Mouse (Mus musculus) testis, adult 2 months (tissue): ENCODE measurements at regions not wholly inside any gene's neighbourhood (a gene's known extent, or its start where the extent isn't known, plus 50 kb on each side); places are given as distances from the start of the nearest gene placed in this dataset.

Experiments
- H3K27ac ChIP-seq: fragments of 200-500 bp; 2 replicates; pipeline ENCODE4 v1.5.1; 2012; ENCODE audit warnings: low read depth, low read length; ENCODE audit not compliant: control insufficient read depth, insufficient read depth
- H3K27me3 ChIP-seq: fragments of 200-500 bp; 2 replicates; pipeline ENCODE4 v1.6.1; 2012; ENCODE audit warnings: mild to moderate bottlenecking, low read length, moderate library complexity; ENCODE audit not compliant: control insufficient read depth, insufficient read depth
- H3K36me3 ChIP-seq: fragments of 200-500 bp; 2 replicates; pipeline ENCODE4 v1.6.1; 2012; ENCODE audit warnings: mild to moderate bottlenecking, low read length; ENCODE audit not compliant: control insufficient read depth, insufficient read depth
- H3K4me1 ChIP-seq: fragments of 200-500 bp; 2 replicates; pipeline ENCODE4 v1.6.1; 2012; ENCODE audit warnings: low read length; ENCODE audit not compliant: control insufficient read depth, insufficient read depth
- H3K4me3 ChIP-seq: fragments of 200-500 bp; 2 replicates; pipeline ENCODE4 v1.5.1; 2012; ENCODE audit warnings: low read depth, mild to moderate bottlenecking, low read length, moderate library complexity, mixed read lengths; ENCODE audit not compliant: control insufficient read depth
- CTCF ChIP-seq: fragments of 200-500 bp; IDR thresholded peaks from 2 replicates; pipeline ENCODE4 v1.5.1; 2012; ENCODE audit warnings: low read depth, mild to moderate bottlenecking, inconsistent platforms, low read length, moderate library complexity; ENCODE audit not compliant: control insufficient read depth, insufficient read depth, insufficient replicate concordance
- POLR2A ChIP-seq: fragments of 200-500 bp; IDR thresholded peaks from 2 replicates; pipeline ENCODE4 v1.6.1; 2012; ENCODE audit warnings: low read depth, mild to moderate bottlenecking, inconsistent platforms, low read length, moderate library complexity; ENCODE audit not compliant: control insufficient read depth

- H3K27ac ChIP-seq = no peak overlapping the region
- no peak for TF ChIP-seq CTCF
- no peak for TF ChIP-seq POLR2A
- peaks cover 11% of the 10 kb centered on the region for H3K4me1 ChIP-seq
- no peaks in the 10 kb centered on the region for H3K27me3 ChIP-seq
- no peaks in the 10 kb centered on the region for H3K36me3 ChIP-seq
- no peak overlapping the region for H3K4me3 ChIP-seq
Measured at GRCm38 (mm10) chr1:152286677-152287076, 99.8 kb downstream of the Tsen15 start.

GRCm38 (mm10) chr1:152282106-152282505 lies 104.4 kb downstream of the Tsen15 start:
- no peaks in the 10 kb centered on the region for H3K36me3 ChIP-seq
- H3K27ac ChIP-seq = no peak overlapping the region
- H3K27me3 ChIP-seq = no peaks in the 10 kb centered on the region
- H3K4me1 ChIP-seq = no peaks in the 10 kb centered on the region
- no peak overlapping the region for H3K4me3 ChIP-seq
- TF ChIP-seq CTCF (no peak), POLR2A (no peak)

DNA sequence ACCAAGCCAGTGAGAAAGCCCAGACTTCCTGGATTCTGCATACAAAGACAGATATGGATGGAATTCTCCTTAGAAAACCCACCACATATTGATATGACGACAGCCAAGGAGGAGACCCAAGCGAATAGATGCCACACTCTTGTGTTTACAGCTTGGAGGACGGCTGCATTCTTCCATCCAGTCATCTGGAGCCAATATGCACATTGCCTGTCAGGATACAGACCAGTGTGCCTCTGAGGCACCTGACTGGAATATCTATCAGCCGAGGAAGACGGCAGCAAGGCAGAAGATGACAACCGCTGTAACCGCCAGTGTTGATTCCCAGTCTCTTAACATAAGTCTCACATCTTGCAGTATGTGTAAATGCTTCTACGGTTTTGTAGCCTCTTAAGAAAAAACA lies 105.3 kb downstream of the Tsen15 start:
- TF ChIP-seq POLR2A = no peak
- no peak for TF ChIP-seq CTCF
- no peaks in the 10 kb centered on the region for H3K27me3 ChIP-seq
- H3K4me1 ChIP-seq = no peaks in the 10 kb centered on the region
- H3K4me3 ChIP-seq = no peak overlapping the region
- H3K36me3 ChIP-seq = no peaks in the 10 kb centered on the region
- no peak overlapping the region for H3K27ac ChIP-seq

DNA sequence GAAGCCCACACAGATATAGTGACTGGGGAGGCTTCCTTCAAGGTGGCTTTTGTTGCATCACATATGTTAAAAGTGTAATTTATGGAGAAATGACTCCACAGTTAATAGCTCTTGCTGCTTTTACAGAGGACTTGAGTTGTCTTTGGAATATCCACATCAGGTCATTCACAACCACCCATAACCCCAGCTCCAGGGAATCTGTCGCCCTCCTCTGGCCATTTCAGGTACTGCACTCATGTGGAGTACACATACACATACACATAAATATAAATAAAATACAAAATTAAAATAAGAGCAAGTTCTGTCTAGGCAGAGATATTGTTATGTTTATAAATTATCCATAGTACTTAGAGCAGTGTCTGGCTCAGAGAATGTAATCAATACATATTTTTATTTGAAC lies 106.5 kb downstream of the Tsen15 start:
- Histone ChIP-seq H3K4me3 (no peak overlapping the region), H3K36me3 (no peaks in the 10 kb centered on the region), H3K27ac (no peak overlapping the region), H3K4me1 (no peaks in the 10 kb centered on the region; the same call in 1 of the 2 replicates), H3K27me3 (no peaks in the 10 kb centered on the region)
- TF ChIP-seq CTCF (peak; percentile 52; the same call in 1 of the 2 replicates), POLR2A (no peak)

DNA sequence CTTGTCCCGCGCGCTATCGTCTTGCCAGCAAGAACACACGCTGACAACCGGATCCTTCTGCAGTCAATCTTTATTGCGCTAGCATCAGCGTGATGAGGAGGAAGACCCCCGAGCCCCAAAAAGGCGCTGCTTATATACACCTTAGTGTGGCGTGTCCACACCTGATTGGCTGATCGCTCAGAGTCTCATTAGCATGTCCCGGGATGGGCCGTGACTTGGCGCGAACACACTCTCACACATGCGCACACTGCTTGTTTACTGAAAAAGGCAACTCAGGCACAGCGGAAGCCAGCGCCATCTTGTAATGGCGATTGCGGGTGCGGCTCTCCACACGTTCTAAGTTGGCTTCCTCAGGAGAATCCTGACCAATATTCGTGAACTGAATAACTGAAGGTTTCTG lies 111.5 kb downstream of the Tsen15 start:
- TF ChIP-seq POLR2A (no peak), CTCF (no peak)
- H3K4me1 ChIP-seq = no peaks in the 10 kb centered on the region; the same call in 1 of the 2 replicates
- no peak overlapping the region for H3K27ac ChIP-seq
- H3K27me3 ChIP-seq = no peaks in the 10 kb centered on the region
- peak overlapping the region; percentile 24 for H3K4me3 ChIP-seq
- H3K36me3 ChIP-seq = no peaks in the 10 kb centered on the region

GRCm38 (mm10) chr1:152273430-152273829 lies 113.1 kb downstream of the Tsen15 start:
- TF ChIP-seq CTCF (no peak), POLR2A (no peak)
- no peaks in the 10 kb centered on the region for H3K27me3 ChIP-seq

GRCm38 (mm10) chr1:152269936-152270702 lies 116.4 kb downstream of the Tsen15 start:
- no peaks in the 10 kb centered on the region for H3K36me3 ChIP-seq
- H3K27me3 ChIP-seq = no peaks in the 10 kb centered on the region
- H3K4me1 ChIP-seq = no peaks in the 10 kb centered on the region; the same call in 1 of the 2 replicates
- TF ChIP-seq CTCF (no peak), POLR2A (no peak)
- no peak overlapping the region for H3K4me3 ChIP-seq
- no peak overlapping the region for H3K27ac ChIP-seq

More at GRCm38 (mm10) chr1:152273430-152273829, 113.1 kb downstream of the Tsen15 start:
- no peak overlapping the region for H3K4me3 ChIP-seq
- H3K36me3 ChIP-seq = no peaks in the 10 kb centered on the region
- H3K4me1 ChIP-seq = no peaks in the 10 kb centered on the region; the same call in 1 of the 2 replicates
- no peak overlapping the region for H3K27ac ChIP-seq
